Mouse (Mus musculus): Measurements from ENCODE around the gene Ap5s1.
"Not testable (repeated sequence)": the region's sequence is repeated elsewhere in the genome, so short reads cannot be mapped to it uniquely, and the experiment has no call there.

The Ap5s1 gene

GRCm38 (mm10) chr2:131223569-131223968, 16.7 kb downstream of the Ap5s1 start:
- DNase-seq, result no peak

GRCm38 (mm10) chr2:131225178-131225577, 18.3 kb downstream of the Ap5s1 start:
- peak; percentile 63 for DNase-seq

- DNase-seq, result not testable (repeated sequence)
These were observed 19.8 kb downstream of the Ap5s1 start for GRCm38 (mm10) chr2:131226669-131227068.

GRCm38 (mm10) chr2:131227243-131227642, 20.4 kb downstream of the Ap5s1 start:
- DNase-seq, result no peak

- DNase-seq, result no peak
These were observed 25.7 kb downstream of the Ap5s1 start for GRCm38 (mm10) chr2:131232558-131232957.

- peak; percentile 98 for DNase-seq
These were observed 26.6 kb downstream of the Ap5s1 start, which contains the start of gene Mavs for GRCm38 (mm10) chr2:131233307-131234126. Gene Mavs (plus strand): TSS chr2:131234063.

- peak; percentile 59 for DNase-seq
These were observed 27.3 kb downstream of the Ap5s1 start for GRCm38 (mm10) chr2:131234127-131234650.

- DNase-seq, result peak; percentile 43
These were observed 28.2 kb downstream of the Ap5s1 start for GRCm38 (mm10) chr2:131234970-131235635.

- no peak for DNase-seq
These were observed 35.3 kb downstream of the Ap5s1 start for GRCm38 (mm10) chr2:131242180-131242579.

GRCm38 (mm10) chr2:131242929-131243328, 36.1 kb downstream of the Ap5s1 start:
- no peak for DNase-seq

- peak; percentile 88 for DNase-seq
These were observed 46.9 kb downstream of the Ap5s1 start for GRCm38 (mm10) chr2:131253681-131254328.

- DNase-seq, result peak; percentile 84
These were observed 47.4 kb downstream of the Ap5s1 start for GRCm38 (mm10) chr2:131254329-131254713.

GRCm38 (mm10) chr2:131255738-131256137, 48.9 kb downstream of the Ap5s1 start:
- DNase-seq, result no peak

GRCm38 (mm10) chr2:131258693-131259092, 51.8 kb downstream of the Ap5s1 start:
- no peak for DNase-seq

GRCm38 (mm10) chr2:131260544-131261307, 53.8 kb downstream of the Ap5s1 start:
- DNase-seq, result no peak

- no peak for DNase-seq
These were observed 54.8 kb downstream of the Ap5s1 start for GRCm38 (mm10) chr2:131261481-131262212.

- DNase-seq, result peak; percentile 98
These were observed 55.4 kb downstream of the Ap5s1 start, which contains the start of gene Pank2 for GRCm38 (mm10) chr2:131262213-131262672. Gene Pank2 (plus strand): TSS chr2:131262495.
